Mouse (Mus musculus): ENCODE measurements around the gene Inpp5d. TPM values are rescaled to one million over a fixed set of nuclear protein-coding genes. Genes with fewer than 3 reads are reported as not detected.
A peak's percentile ranks its signal among the peaks of the same experiment; 100 is the strongest.

Gene Inpp5d
- polyA plus RNA-seq, 1 experiment from 2014 or later: 17.1 TPM

- Histone ChIP-seq H3K4me3 (no peak overlapping the region), H3K4me1 (no peaks in the 10 kb centered on the region), H3K27ac (no peak overlapping the region), H3K27me3 (replicated peaks) (no peaks in the 10 kb centered on the region), H3K9ac (no peak overlapping the region), H3K36me3 (peaks cover 41% of the 10 kb centered on the region), H3K4me2 (no peak overlapping the region), H3K9me3 (replicated peaks) (0 out of 2 replicates have a peak, but pooled peaks cover 3% of the 10 kb centered on the region)
- ATAC-seq: no peak
- 82% methylated on average over 3 of the region's 3 CpGs for WGBS (ENCODE audit: insufficient replicate concordance)
Measured at GRCm38 (mm10) chr1:87684791-87685190, 64.7 kb downstream of the Inpp5d start.

- H3K36me3 ChIP-seq: peaks cover 42% of the 10 kb centered on the region
- no peak overlapping the region for H3K4me2 ChIP-seq
- H3K4me1 ChIP-seq: no peaks in the 10 kb centered on the region
- H3K9me3 ChIP-seq (replicated peaks): 0 out of 2 replicates have a peak, but pooled peaks cover 3% of the 10 kb centered on the region
- 72% methylated on average over 4 of the region's 4 CpGs for WGBS (ENCODE audit: insufficient replicate concordance)
- H3K4me3 ChIP-seq: no peak overlapping the region
- no peak overlapping the region for H3K9ac ChIP-seq
- no peak overlapping the region for H3K27ac ChIP-seq
- H3K27me3 ChIP-seq (replicated peaks): no peaks in the 10 kb centered on the region
- no peak for ATAC-seq
Measured at GRCm38 (mm10) chr1:87686351-87686750, 66.2 kb downstream of the Inpp5d start.

- H3K9me3 ChIP-seq (replicated peaks): 0 out of 2 replicates have a peak, but pooled peaks cover 3% of the 10 kb centered on the region
- no peak overlapping the region for H3K27ac ChIP-seq
- no peak overlapping the region for H3K4me2 ChIP-seq
- 63% methylated on average over 1 of the region's 1 CpGs for WGBS (ENCODE audit: insufficient replicate concordance)
- peaks cover 44% of the 10 kb centered on the region for H3K36me3 ChIP-seq
- H3K9ac ChIP-seq: no peak overlapping the region
- H3K27me3 ChIP-seq (replicated peaks): no peaks in the 10 kb centered on the region
- no peak for ATAC-seq
- no peak overlapping the region for H3K4me3 ChIP-seq
- no peaks in the 10 kb centered on the region for H3K4me1 ChIP-seq
Measured at GRCm38 (mm10) chr1:87687009-87687408, 66.9 kb downstream of the Inpp5d start.

- H3K9me3 ChIP-seq (replicated peaks): no peaks in the 10 kb centered on the region
- no peaks in the 10 kb centered on the region for H3K4me1 ChIP-seq
- H3K27ac ChIP-seq: peak overlapping the region; percentile 22; the same call in 1 of the 2 replicates
- 70% methylated on average over 1 of the region's 1 CpGs for WGBS (ENCODE audit: insufficient replicate concordance)
- no peak overlapping the region for H3K4me2 ChIP-seq
- H3K9ac ChIP-seq: no peak overlapping the region
- H3K4me3 ChIP-seq: no peak overlapping the region
- peak; percentile 80 for ATAC-seq
- H3K27me3 ChIP-seq (replicated peaks): no peaks in the 10 kb centered on the region
- peaks cover 24% of the 10 kb centered on the region for H3K36me3 ChIP-seq
Measured at GRCm38 (mm10) chr1:87689661-87690341, 69.7 kb downstream of the Inpp5d start.

GRCm38 (mm10) chr1:87696358-87696757, 76.2 kb downstream of the Inpp5d start:
- Histone ChIP-seq H3K4me1 (no peaks in the 10 kb centered on the region), H3K36me3 (peaks cover 66% of the 10 kb centered on the region), H3K27ac (no peak overlapping the region), H3K27me3 (replicated peaks) (no peaks in the 10 kb centered on the region), H3K4me3 (no peak overlapping the region), H3K9me3 (replicated peaks) (no peaks in the 10 kb centered on the region), H3K9ac (no peak overlapping the region), H3K4me2 (no peak overlapping the region)
- 58% methylated on average over 5 of the region's 5 CpGs for WGBS (ENCODE audit: insufficient replicate concordance)
- peak; percentile 54; the same call in 1 of the 2 replicates for ATAC-seq

- no peak overlapping the region for H3K9ac ChIP-seq
- H3K4me3 ChIP-seq: no peak overlapping the region
- WGBS (ENCODE audit: insufficient replicate concordance): 76% methylated on average over 6 of the region's 6 CpGs
- H3K4me2 ChIP-seq: no peak overlapping the region
- ATAC-seq: no peak
- no peaks in the 10 kb centered on the region for H3K9me3 ChIP-seq (replicated peaks)
- H3K27me3 ChIP-seq (replicated peaks): no peaks in the 10 kb centered on the region
- H3K27ac ChIP-seq: no peak overlapping the region
- no peaks in the 10 kb centered on the region for H3K4me1 ChIP-seq
- peaks cover 70% of the 10 kb centered on the region for H3K36me3 ChIP-seq
Measured at GRCm38 (mm10) chr1:87698010-87698409, 77.9 kb downstream of the Inpp5d start.

- WGBS (ENCODE audit: insufficient replicate concordance): 73% methylated on average over 5 of the region's 5 CpGs
- Histone ChIP-seq H3K27me3 (replicated peaks) (no peaks in the 10 kb centered on the region), H3K27ac (no peak overlapping the region; the same call in none of the 2 replicates), H3K9me3 (replicated peaks) (no peaks in the 10 kb centered on the region), H3K36me3 (peaks cover 84% of the 10 kb centered on the region), H3K4me3 (no peak overlapping the region), H3K9ac (no peak overlapping the region), H3K4me1 (peaks cover 14% of the 10 kb centered on the region), H3K4me2 (no peak overlapping the region)
- no peak for ATAC-seq
Measured at GRCm38 (mm10) chr1:87699890-87700448, 79.9 kb downstream of the Inpp5d start.

- no peaks in the 10 kb centered on the region for H3K27me3 ChIP-seq (replicated peaks)
- no peaks in the 10 kb centered on the region for H3K9me3 ChIP-seq (replicated peaks)
- no peak overlapping the region; the same call in 1 of the 2 replicates for H3K9ac ChIP-seq
- peaks cover 48% of the 10 kb centered on the region for H3K4me1 ChIP-seq
- peak overlapping the region; percentile 92 for H3K27ac ChIP-seq
- 69% methylated on average over 2 of the region's 2 CpGs for WGBS (ENCODE audit: insufficient replicate concordance)
- peaks cover 71% of the 10 kb centered on the region for H3K36me3 ChIP-seq
- ATAC-seq: no peak
- no peak overlapping the region for H3K4me2 ChIP-seq
- no peak overlapping the region for H3K4me3 ChIP-seq
Measured at GRCm38 (mm10) chr1:87704230-87704629, 84.1 kb downstream of the Inpp5d start.

GRCm38 (mm10) chr1:87706361-87706760, 86.2 kb downstream of the Inpp5d start:
- Histone ChIP-seq H3K4me2 (peak overlapping the region; percentile 19; the same call in 1 of the 2 replicates), H3K27ac (peak overlapping the region; percentile 92), H3K9me3 (replicated peaks) (no peaks in the 10 kb centered on the region), H3K4me3 (no peak overlapping the region), H3K27me3 (replicated peaks) (no peaks in the 10 kb centered on the region), H3K9ac (peak overlapping the region; percentile 30; the same call in 1 of the 2 replicates), H3K4me1 (peaks cover 62% of the 10 kb centered on the region), H3K36me3 (peaks cover 65% of the 10 kb centered on the region)
- peak; percentile 97 for ATAC-seq
- 65% methylated on average over 3 of the region's 3 CpGs for WGBS (ENCODE audit: insufficient replicate concordance)

- Histone ChIP-seq H3K4me1 (peaks cover 83% of the 10 kb centered on the region), H3K27ac (peak overlapping the region; percentile 92; the same call in 1 of the 2 replicates), H3K27me3 (replicated peaks) (no peaks in the 10 kb centered on the region), H3K4me3 (no peak overlapping the region), H3K4me2 (no peak overlapping the region), H3K36me3 (peaks cover 56% of the 10 kb centered on the region), H3K9me3 (replicated peaks) (no peaks in the 10 kb centered on the region), H3K9ac (no peak overlapping the region)
- ATAC-seq: no peak
- WGBS (ENCODE audit: insufficient replicate concordance): 79% methylated on average over 6 of the region's 6 CpGs
Measured at GRCm38 (mm10) chr1:87709020-87709419, 88.9 kb downstream of the Inpp5d start.

- Histone ChIP-seq H3K4me1 (peaks cover 80% of the 10 kb centered on the region), H3K36me3 (peaks cover 56% of the 10 kb centered on the region), H3K27me3 (replicated peaks) (no peaks in the 10 kb centered on the region), H3K9ac (no peak overlapping the region), H3K4me3 (no peak overlapping the region), H3K4me2 (no peak overlapping the region), H3K27ac (peak overlapping the region; percentile 49; the same call in 1 of the 2 replicates), H3K9me3 (replicated peaks) (no peaks in the 10 kb centered on the region)
- no peak for ATAC-seq
- 77% methylated on average over 7 of the region's 7 CpGs for WGBS (ENCODE audit: insufficient replicate concordance)
Measured at GRCm38 (mm10) chr1:87709661-87710270, 89.7 kb downstream of the Inpp5d start.
